Mouse (Mus musculus) G1E (cell line): ENCODE measurements around the gene Grm2.
"Not testable (repeated sequence)": the region's sequence is repeated elsewhere in the genome, so short reads cannot be mapped to it uniquely, and the experiment has no call there.

ENCODE experiments used
- CTCF ChIP-seq: IDR thresholded peaks from 2 replicates; pipeline ENCODE4 v1.5.1; 2012; ENCODE audit warnings: low read depth, low read length, inconsistent platforms, mixed read lengths
- GATA1 ChIP-seq: IDR thresholded peaks from 2 replicates; pipeline ENCODE4 v1.6.1; 2012; ENCODE audit warnings: borderline replicate concordance, low read length, inconsistent platforms, mixed read lengths

DNA sequence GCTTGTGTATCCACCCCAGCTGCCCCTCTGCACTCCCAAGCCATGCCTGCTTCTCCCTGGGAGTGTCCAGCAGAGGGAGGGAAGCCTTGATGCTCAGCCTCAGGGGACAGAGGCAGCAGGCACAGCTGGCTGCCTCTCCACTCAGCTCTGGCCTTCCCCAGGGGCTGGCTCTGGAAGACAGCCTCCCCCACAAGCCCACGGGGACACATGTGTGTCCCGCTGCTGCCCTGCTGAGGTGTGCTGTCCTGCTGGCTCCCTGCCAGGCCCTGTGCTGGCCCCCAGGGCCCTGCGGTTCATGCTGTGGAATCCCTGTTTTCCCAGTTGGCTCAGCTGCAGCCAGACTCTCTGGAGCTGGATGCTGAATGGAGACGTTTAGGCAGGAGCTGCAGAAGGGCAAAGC, 60.5 kb downstream of the Grm2 start:
- TF ChIP-seq CTCF, GATA1: not testable (repeated sequence)
